Mouse (Mus musculus) C2C12 (cell line): ENCODE measurements around the gene Tox4.

Source experiments
- CEBPB ChIP-seq: IDR thresholded peaks from one replicate; pipeline ENCODE4 v1.6.1; 2011; ENCODE audit warnings: low read depth, mild to moderate bottlenecking, control low read depth, moderate library complexity
- CTCF ChIP-seq: IDR thresholded peaks from one replicate; pipeline ENCODE4 v1.5.1; 2011; ENCODE audit not compliant: control insufficient read depth, insufficient read depth, insufficient read length
- FOSL1 ChIP-seq: IDR thresholded peaks from one replicate; pipeline ENCODE4 v1.8.0; 2011; ENCODE audit warnings: mild to moderate bottlenecking, low read length; ENCODE audit not compliant: poor library complexity, insufficient read depth, severe bottlenecking
- MAX ChIP-seq: IDR thresholded peaks from one replicate; pipeline ENCODE4 v1.6.1; 2011; ENCODE audit warnings: mild to moderate bottlenecking, control low read depth
- MYOD1 ChIP-seq: IDR thresholded peaks from one replicate; pipeline ENCODE4 v1.6.1; 2011; ENCODE audit warnings: low read depth; ENCODE audit not compliant: control insufficient read depth, insufficient read length
- MYOG ChIP-seq: IDR thresholded peaks from one replicate; pipeline ENCODE4 v1.6.1; 2011; ENCODE audit not compliant: control insufficient read depth, insufficient read length; ENCODE audit errors: extremely low read depth
- USF1 ChIP-seq: IDR thresholded peaks from one replicate; pipeline ENCODE4 v1.6.1; 2011; ENCODE audit warnings: low read depth, mild to moderate bottlenecking, control low read depth, moderate library complexity

GRCm38 (mm10) chr14:52278932-52279746, at the start of gene Tox4, which contains the start of gene Rab2b:
- TF ChIP-seq CTCF = peak; percentile 85
- TF ChIP-seq MAX = no peak
- no peak for TF ChIP-seq USF1
- no peak for TF ChIP-seq FOSL1
- TF ChIP-seq CEBPB = no peak
- TF ChIP-seq MYOD1 = no peak
- no peak for TF ChIP-seq MYOG
